Mouse (Mus musculus) ZHBTc4 (cell line): ENCODE results near the gene Krtap13.
A peak's percentile ranks its signal among the peaks of the same experiment; 100 is the strongest.
"Not testable (repeated sequence)": the region's sequence is repeated elsewhere in the genome, so short reads cannot be mapped to it uniquely, and the experiment has no call there.

Experiments
- DNase-seq: peaks from one replicate; pipeline ENCODE4 v3.0.0-alpha.2; 2011; ENCODE audit warnings: low read depth, low spot score

The Krtap13 gene

GRCm38 (mm10) chr16:88751535-88751934 is at the start of gene Krtap13:
Krtap13 (minus strand) TSS chr16:88751635.
- DNase-seq, result not testable (repeated sequence)

GRCm38 (mm10) chr16:88786786-88787185 is 35.4 kb upstream of the Krtap13 start:
- DNase-seq, result no peak

GRCm38 (mm10) chr16:88777596-88777995 is 26.2 kb upstream of the Krtap13 start, which contains the start of gene Gm5965:
Gm5965 (plus strand) TSS chr16:88777896.
- DNase-seq, result no peak

- DNase-seq, result no peak
Observed at GRCm38 (mm10) chr16:88774106-88774505, 22.7 kb upstream of the Krtap13 start, which contains the start of gene 2310057N15Rik. 2310057N15Rik (minus strand) TSS chr16:88774206.

GRCm38 (mm10) chr16:88758547-88758946 is 7.1 kb upstream of the Krtap13 start, which contains the start of gene 2310034C09Rik:
2310034C09Rik (plus strand) TSS chr16:88758847.
- DNase-seq, result not testable (repeated sequence)

GRCm38 (mm10) chr16:88747943-88748342 is 3.5 kb downstream of the Krtap13 start:
- no peak for DNase-seq

GRCm38 (mm10) chr16:88744750-88745340 is 6.6 kb downstream of the Krtap13 start:
- DNase-seq, result no peak

GRCm38 (mm10) chr16:88735391-88735790 is 16.0 kb downstream of the Krtap13 start:
- no peak for DNase-seq

- DNase-seq, result no peak
Observed at GRCm38 (mm10) chr16:88728812-88729275, 22.6 kb downstream of the Krtap13 start, which contains the start of gene Krtap13-1. Krtap13-1 (plus strand) TSS chr16:88728862.

- peak; percentile 75 for DNase-seq
Observed at GRCm38 (mm10) chr16:88720031-88720430, 31.4 kb downstream of the Krtap13 start.

- DNase-seq, result no peak
Observed at GRCm38 (mm10) chr16:88716549-88716948, 34.9 kb downstream of the Krtap13 start.

GRCm38 (mm10) chr16:88711245-88711644 is 40.2 kb downstream of the Krtap13 start:
- DNase-seq, result peak; percentile 21

- peak; percentile 4 for DNase-seq
Observed at GRCm38 (mm10) chr16:88710757-88711156, 40.7 kb downstream of the Krtap13 start.

GRCm38 (mm10) chr16:88707496-88708012 is 43.9 kb downstream of the Krtap13 start, which contains the start of gene 2310061N02Rik:
2310061N02Rik (minus strand) TSS chr16:88707962.
- no peak for DNase-seq

GRCm38 (mm10) chr16:88701072-88701864 is 50.2 kb downstream of the Krtap13 start:
- no peak for DNase-seq
